Mouse (Mus musculus): ENCODE measurements around the gene F8. TPM values are rescaled to one million over a fixed set of nuclear protein-coding genes. Genes with fewer than 3 reads are reported as not detected.
"Not testable (repeated sequence)": the region's sequence is repeated elsewhere in the genome, so short reads cannot be mapped to it uniquely, and the experiment has no call there.

The F8 gene
- polyA plus RNA-seq, 1 experiment = 0.15 TPM

DNA sequence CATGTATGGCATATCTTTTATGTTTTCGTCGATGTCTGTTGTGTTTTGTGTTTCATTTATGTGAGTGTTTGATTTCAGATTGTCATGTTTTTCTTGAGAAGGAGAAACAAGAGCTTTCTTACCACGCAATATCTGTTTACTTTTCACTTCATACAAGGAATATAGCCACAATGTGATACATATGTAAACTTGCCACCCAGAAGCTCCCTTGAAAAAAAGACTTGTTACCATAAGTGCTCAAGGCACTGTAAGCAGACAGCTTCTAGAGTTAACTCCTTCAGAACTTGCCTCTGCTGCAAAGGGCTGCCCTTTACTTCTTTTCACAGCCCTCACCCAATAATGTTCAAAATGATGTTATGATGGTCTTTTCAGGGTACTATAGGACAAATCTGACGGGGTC is 234.0 kb downstream of the F8 start:
- no peak overlapping the region for H3K4me3 ChIP-seq (ENCODE audit: insufficient read depth, low read length)
- no peaks in the 10 kb centered on the region for H3K4me1 ChIP-seq (ENCODE audit: control insufficient read depth, insufficient read depth, low read length)
- no peak for TF ChIP-seq CTCF (IDR thresholded peaks at IDR 0.05; ENCODE audit: low read depth, low read length)
- TF ChIP-seq POLR2A (IDR thresholded peaks at IDR 0.05; ENCODE audit: borderline replicate concordance, low read depth, low read length) = no peak
- no peak overlapping the region for H3K27ac ChIP-seq (ENCODE audit: insufficient read depth, low read depth, low read length)

DNA sequence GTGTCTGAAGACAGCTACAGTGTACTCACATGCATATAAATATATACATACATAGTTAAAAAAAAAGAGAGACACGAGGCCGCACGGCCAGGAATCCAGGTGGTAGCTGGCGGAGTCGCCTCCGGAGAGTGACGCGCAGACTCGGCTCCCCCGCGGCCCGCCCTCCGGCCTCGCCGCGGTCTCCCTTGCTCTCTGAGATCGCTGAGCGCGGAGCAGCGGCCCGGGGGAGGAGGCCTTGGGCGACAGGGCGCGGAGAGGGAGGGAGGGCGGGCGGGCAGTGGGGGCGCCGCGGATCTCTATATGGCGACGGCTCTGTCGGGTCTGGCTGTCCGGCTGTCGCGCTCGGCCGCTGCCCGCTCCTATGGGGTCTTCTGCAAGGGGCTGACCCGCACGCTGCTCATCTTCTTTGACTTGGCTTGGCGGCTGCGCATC is 239.3 kb downstream of the F8 start:
- not testable (repeated sequence) for H3K4me3 ChIP-seq (ENCODE audit: insufficient read depth, low read length); H3K27ac ChIP-seq (ENCODE audit: insufficient read depth, low read depth, low read length)

DNA sequence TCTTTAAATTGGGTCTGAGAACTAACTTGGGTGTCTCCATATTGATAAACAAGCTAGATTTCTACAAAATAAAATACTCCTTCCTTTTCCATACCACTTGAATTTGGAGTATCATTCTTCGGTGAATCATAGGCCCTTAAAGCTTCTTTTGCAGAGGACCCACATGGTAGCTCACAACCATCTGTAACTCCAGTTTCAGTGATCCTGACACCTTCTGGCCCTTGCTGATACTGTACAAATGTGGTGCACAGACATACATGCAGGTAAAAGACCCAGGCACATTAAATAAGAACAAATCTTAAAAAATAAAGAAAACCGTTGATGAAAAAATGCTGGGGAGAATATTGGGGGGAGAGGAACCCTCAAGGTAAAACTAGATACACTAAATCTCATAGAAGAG is 244.2 kb downstream of the F8 start:
- H3K4me3 ChIP-seq (ENCODE audit: insufficient read depth, low read length) = no peak overlapping the region
- TF ChIP-seq CTCF (IDR thresholded peaks at IDR 0.05; ENCODE audit: low read depth, low read length) (no peak), POLR2A (IDR thresholded peaks at IDR 0.05; ENCODE audit: borderline replicate concordance, low read depth, low read length) (no peak)
- no peaks in the 10 kb centered on the region for H3K4me1 ChIP-seq (ENCODE audit: control insufficient read depth, insufficient read depth, low read length)
- no peak overlapping the region for H3K27ac ChIP-seq (ENCODE audit: insufficient read depth, low read depth, low read length)

More for the DNA sequence above, 239.3 kb downstream of the F8 start:
- H3K4me1 ChIP-seq (ENCODE audit: control insufficient read depth, insufficient read depth, low read length) = not testable (repeated sequence)

DNA sequence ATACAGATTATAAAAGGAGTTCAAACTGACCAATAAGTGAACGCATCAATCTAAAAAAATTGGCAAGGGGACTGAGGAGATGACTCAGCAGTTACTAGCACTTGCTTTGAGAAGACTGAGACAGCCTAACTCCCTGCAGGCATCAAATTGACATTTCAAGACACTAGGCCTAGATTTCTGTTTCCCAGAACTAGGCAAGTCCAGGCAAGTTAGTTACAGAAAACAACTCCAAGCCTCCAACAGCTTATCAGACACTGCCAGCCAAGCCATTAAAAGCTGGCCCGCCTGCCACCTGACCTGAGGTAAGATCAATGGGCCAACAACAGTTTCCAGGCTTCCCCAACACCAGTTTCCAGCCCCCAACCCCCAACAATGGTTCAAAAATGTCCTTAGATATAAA is 244.7 kb downstream of the F8 start:
- no peak for TF ChIP-seq POLR2A (IDR thresholded peaks at IDR 0.05; ENCODE audit: borderline replicate concordance, low read depth, low read length)
- no peak for TF ChIP-seq CTCF (IDR thresholded peaks at IDR 0.05; ENCODE audit: low read depth, low read length)
- Histone ChIP-seq H3K4me3 (ENCODE audit: insufficient read depth, low read length) (no peak overlapping the region), H3K27ac (ENCODE audit: insufficient read depth, low read depth, low read length) (no peak overlapping the region), H3K4me1 (ENCODE audit: control insufficient read depth, insufficient read depth, low read length) (no peaks in the 10 kb centered on the region)

DNA sequence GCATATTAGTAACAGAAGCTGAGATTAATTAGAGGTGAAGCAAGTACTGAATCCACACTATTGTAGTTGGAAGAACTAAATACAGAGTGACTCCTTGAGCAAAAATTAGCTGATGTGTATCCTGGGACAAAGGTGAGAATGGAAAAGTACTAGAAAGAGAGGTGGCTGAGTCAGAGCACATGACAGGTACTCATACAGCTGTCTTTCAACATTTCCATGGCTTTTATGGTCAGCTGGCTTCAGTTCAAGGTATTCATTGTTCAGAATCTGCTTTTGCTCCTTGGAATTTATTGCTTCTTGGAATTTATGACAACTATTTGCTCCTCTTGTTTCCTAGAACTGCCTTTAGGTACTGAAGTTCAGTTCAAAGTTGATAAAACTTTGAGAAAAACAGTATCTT is 245.5 kb downstream of the F8 start:
- TF ChIP-seq POLR2A (IDR thresholded peaks at IDR 0.05; ENCODE audit: borderline replicate concordance, low read depth, low read length) = no peak
- TF ChIP-seq CTCF (IDR thresholded peaks at IDR 0.05; ENCODE audit: low read depth, low read length) = no peak
- H3K27ac ChIP-seq (ENCODE audit: insufficient read depth, low read depth, low read length) = no peak overlapping the region

DNA sequence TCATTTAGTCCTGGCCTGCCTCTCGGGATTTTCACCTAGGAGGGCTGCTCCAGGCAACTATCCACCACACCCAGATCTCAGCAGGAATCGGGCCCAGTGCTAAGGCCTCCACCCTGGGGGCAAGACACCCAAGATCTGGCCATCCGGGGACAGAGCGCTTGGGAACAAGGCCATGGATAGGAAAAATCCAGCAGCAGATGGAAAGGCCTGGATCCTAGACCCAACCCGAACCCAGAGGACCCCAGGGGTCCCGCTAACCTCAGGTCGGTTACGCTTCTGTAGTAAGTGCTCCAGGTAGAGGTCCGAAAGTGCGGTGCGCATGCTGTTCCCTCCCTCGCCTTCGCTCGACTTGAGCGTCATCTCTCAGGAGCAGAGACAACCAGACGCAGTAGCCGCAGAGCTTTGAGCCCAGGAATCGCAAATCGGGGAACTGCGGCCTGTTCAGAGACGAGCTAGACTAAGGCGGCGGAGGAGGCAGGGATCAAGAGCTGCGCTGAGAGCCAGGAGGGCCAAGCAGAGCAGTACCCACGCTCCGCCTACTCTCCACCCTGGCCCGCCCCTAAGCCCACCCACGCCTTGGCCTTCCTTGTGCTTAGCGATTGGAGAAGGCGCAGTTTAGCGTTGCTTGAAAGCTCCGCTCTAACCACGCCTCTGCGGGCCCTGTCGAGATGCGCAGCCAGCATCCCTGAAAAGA is 251.8 kb downstream of the F8 start, which contains the start of gene Mpp1:
Mpp1 (minus strand) TSS at position 550 of the 694 bp plus-strand sequence.
- no peak for TF ChIP-seq CTCF (IDR thresholded peaks at IDR 0.05; ENCODE audit: low read depth, low read length)
- no peak for TF ChIP-seq POLR2A (IDR thresholded peaks at IDR 0.05; ENCODE audit: borderline replicate concordance, low read depth, low read length)
- H3K4me1 ChIP-seq (ENCODE audit: control insufficient read depth, insufficient read depth, low read length) = peaks cover 2% of the 10 kb centered on the region; the same call in 1 of the 2 replicates

More for the DNA sequence above, 245.5 kb downstream of the F8 start:
- H3K4me3 ChIP-seq (ENCODE audit: insufficient read depth, low read length) = no peak overlapping the region
- H3K4me1 ChIP-seq (ENCODE audit: control insufficient read depth, insufficient read depth, low read length) = no peaks in the 10 kb centered on the region

DNA sequence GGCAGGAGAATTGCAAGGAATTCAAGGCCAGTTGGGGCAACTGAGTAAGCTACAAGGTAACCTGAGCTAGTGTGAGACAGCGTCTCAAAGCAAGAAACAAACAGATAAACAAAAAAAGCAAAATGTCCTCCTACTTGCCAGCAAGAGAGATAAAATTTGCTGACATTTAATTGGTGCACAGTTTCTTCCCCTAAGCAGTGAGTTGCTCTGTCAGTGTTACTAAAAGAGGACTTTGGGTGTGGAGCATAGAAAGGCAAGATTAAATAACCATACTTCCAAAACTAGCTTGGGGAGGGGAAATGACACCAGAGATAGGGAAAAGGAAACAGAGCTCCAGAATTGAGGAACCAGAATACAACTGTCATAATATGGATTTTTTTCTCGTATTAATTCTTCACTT is 252.9 kb downstream of the F8 start:
- no peak for TF ChIP-seq CTCF (IDR thresholded peaks at IDR 0.05; ENCODE audit: low read depth, low read length)
- no peak for TF ChIP-seq POLR2A (IDR thresholded peaks at IDR 0.05; ENCODE audit: borderline replicate concordance, low read depth, low read length)
- Histone ChIP-seq H3K4me3 (ENCODE audit: insufficient read depth, low read length) (peak overlapping the region; percentile 67), H3K4me1 (ENCODE audit: control insufficient read depth, insufficient read depth, low read length) (peaks cover 4% of the 10 kb centered on the region; the same call in 1 of the 2 replicates), H3K27ac (ENCODE audit: insufficient read depth, low read depth, low read length) (peak overlapping the region; percentile 100)

More for the DNA sequence above, 251.8 kb downstream of the F8 start, which contains the start of gene Mpp1:
- peak within 1 kb of the TSS; percentile 90 for H3K27ac ChIP-seq (ENCODE audit: insufficient read depth, low read depth, low read length)
- H3K4me3 ChIP-seq (ENCODE audit: insufficient read depth, low read length) = peak within 1 kb of the TSS; percentile 86

DNA sequence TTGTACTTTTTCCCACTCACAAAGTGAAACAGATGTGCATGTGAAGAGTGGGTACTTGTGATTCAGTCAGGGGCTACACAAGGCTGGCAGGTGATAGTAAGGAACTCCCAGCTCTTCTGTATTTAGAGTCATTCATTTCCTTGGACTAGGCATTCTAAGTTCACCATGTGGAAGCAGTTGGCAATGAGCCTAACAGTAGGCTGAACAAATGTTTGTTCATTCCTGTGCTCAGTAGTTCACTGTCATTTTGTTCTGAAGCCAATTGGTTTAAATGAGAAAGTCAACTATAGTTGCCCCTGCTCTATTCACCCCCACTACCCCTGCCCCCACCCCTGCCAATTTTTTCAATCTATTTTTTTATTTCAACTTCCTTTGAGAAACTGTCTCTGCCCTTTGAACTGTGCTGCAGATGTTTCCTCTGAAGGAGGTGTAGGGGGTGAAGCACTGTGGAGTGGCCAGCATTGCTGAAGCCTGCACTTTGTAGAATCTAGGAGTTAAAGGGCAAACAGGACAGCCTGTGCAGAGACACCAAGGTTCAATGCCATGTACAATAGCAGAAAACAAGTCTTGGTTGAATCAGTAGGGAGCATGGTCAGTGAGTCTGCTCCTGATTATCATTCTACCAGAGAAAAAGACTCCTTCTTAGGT is 254.0 kb downstream of the F8 start:
- Histone ChIP-seq H3K4me1 (ENCODE audit: control insufficient read depth, insufficient read depth, low read length) (peaks cover 4% of the 10 kb centered on the region; the same call in 1 of the 2 replicates), H3K27ac (ENCODE audit: insufficient read depth, low read depth, low read length) (peak overlapping the region; percentile 93), H3K4me3 (ENCODE audit: insufficient read depth, low read length) (peak overlapping the region; percentile 45)

DNA sequence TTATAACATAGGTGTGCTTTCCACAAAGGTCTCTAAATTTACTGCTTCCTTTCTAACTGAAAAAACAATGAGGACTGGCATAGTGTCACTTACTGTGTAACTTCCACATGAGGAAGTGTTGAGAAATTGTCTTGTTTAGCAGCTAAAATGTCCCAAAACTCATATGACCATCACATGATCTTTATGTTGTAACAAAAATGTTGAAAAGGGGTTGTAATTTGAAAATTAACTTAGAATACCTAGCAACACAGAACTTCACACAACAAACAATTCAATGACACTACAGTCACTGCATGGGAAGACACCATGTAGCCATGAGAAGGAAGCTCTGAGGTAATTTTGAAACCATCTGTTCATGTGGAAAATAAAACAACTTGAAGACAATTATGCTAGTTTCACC is 255.5 kb downstream of the F8 start:
- TF ChIP-seq POLR2A (IDR thresholded peaks at IDR 0.05; ENCODE audit: borderline replicate concordance, low read depth, low read length) = no peak
- no peak for TF ChIP-seq CTCF (IDR thresholded peaks at IDR 0.05; ENCODE audit: low read depth, low read length)
- Histone ChIP-seq H3K27ac (ENCODE audit: insufficient read depth, low read depth, low read length) (peak overlapping the region; percentile 93), H3K4me3 (ENCODE audit: insufficient read depth, low read length) (no peak overlapping the region), H3K4me1 (ENCODE audit: control insufficient read depth, insufficient read depth, low read length) (peaks cover 4% of the 10 kb centered on the region; the same call in 1 of the 2 replicates)

More for the DNA sequence above, 254.0 kb downstream of the F8 start:
- TF ChIP-seq CTCF (IDR thresholded peaks at IDR 0.05; ENCODE audit: low read depth, low read length) (no peak), POLR2A (IDR thresholded peaks at IDR 0.05; ENCODE audit: borderline replicate concordance, low read depth, low read length) (no peak)

DNA sequence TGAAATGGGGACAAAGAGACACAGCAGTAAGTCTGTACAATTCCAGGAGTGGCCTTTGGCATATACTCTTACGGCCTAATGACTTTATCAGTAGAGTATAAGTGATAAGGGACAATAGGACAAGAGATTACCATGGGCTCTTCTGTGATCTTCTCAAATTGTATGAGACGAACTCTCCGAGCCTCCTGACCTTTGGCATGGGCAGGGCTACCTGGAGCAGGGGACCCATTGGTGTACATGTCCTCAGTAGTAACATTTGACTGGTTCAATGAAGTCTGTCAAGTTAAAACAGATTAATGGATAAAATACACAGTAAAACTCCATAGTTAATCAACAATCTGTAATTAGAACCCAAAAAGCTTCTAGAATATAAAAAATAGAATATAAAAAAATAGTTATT is 256.8 kb downstream of the F8 start:
- Histone ChIP-seq H3K4me3 (ENCODE audit: insufficient read depth, low read length) (no peak overlapping the region), H3K27ac (ENCODE audit: insufficient read depth, low read depth, low read length) (no peak overlapping the region)
- TF ChIP-seq POLR2A (IDR thresholded peaks at IDR 0.05; ENCODE audit: borderline replicate concordance, low read depth, low read length) = no peak
- TF ChIP-seq CTCF (IDR thresholded peaks at IDR 0.05; ENCODE audit: low read depth, low read length) = no peak

More for the DNA sequence above, 256.8 kb downstream of the F8 start:
- H3K4me1 ChIP-seq (ENCODE audit: control insufficient read depth, insufficient read depth, low read length) = peaks cover 4% of the 10 kb centered on the region; the same call in 1 of the 2 replicates

Other genes with a start within 250 kb of the F8 start
- gene Smim9, start 218.8 kb downstream of the F8 start, polyA plus RNA-seq (2012; ENCODE audit: insufficient read depth, insufficient read length, missing spikeins) = not detected in 2 replicates
- gene Fundc2, start 216 bp downstream of the F8 start, polyA plus RNA-seq (2012; ENCODE audit: insufficient read depth, insufficient read length, missing spikeins) = 92.1 and 98.0 TPM in 2 replicates
- 17.7 and 17.9 TPM in 2 replicates for gene Cmc4, start 34.0 kb upstream of the F8 start, polyA plus RNA-seq (2012; ENCODE audit: insufficient read depth, insufficient read length, missing spikeins)
- 13.1 and 13.2 TPM in 2 replicates for gene Mtcp1, start 34.0 kb upstream of the F8 start, polyA plus RNA-seq (2012; ENCODE audit: insufficient read depth, insufficient read length, missing spikeins)
- 24.0 and 25.0 TPM in 2 replicates for gene Brcc3, start 34.0 kb upstream of the F8 start, polyA plus RNA-seq (2012; ENCODE audit: insufficient read depth, insufficient read length, missing spikeins)
- gene Vbp1, start 131.7 kb upstream of the F8 start, polyA plus RNA-seq (2012; ENCODE audit: insufficient read depth, insufficient read length, missing spikeins) = 45.8 and 50.7 TPM in 2 replicates
- gene Rab39b, start 195.6 kb upstream of the F8 start, polyA plus RNA-seq (2012; ENCODE audit: insufficient read depth, insufficient read length, missing spikeins) = not detected in 2 replicates

Data from bone marrow macrophage, adult 2 months (primary cell).